Mouse (Mus musculus) lung, postnatal 25 days (tissue): ENCODE results near the gene Lats2.
"Not testable (repeated sequence)": the region's sequence is repeated elsewhere in the genome, so short reads cannot be mapped to it uniquely, and the experiment has no call there.

Source experiments
- DNase-seq: peaks from one replicate; pipeline ENCODE4 v3.0.0; 2022; ENCODE audit warnings: low spot score

Lats2 gene

GRCm38 (mm10) chr14:57694246-57694645 lies 63.9 kb downstream of the Lats2 start:
- no peak for DNase-seq

GRCm38 (mm10) chr14:57692517-57693130 lies 65.6 kb downstream of the Lats2 start:
- DNase-seq, result no peak

GRCm38 (mm10) chr14:57691316-57691715 lies 66.9 kb downstream of the Lats2 start:
- no peak for DNase-seq

GRCm38 (mm10) chr14:57690681-57691080 lies 67.5 kb downstream of the Lats2 start:
- DNase-seq, result no peak

GRCm38 (mm10) chr14:57688066-57688465 lies 70.1 kb downstream of the Lats2 start:
- DNase-seq, result not testable (repeated sequence)

- no peak for DNase-seq
These were observed 70.7 kb downstream of the Lats2 start for GRCm38 (mm10) chr14:57687441-57687840.

GRCm38 (mm10) chr14:57686647-57687046 lies 71.5 kb downstream of the Lats2 start:
- DNase-seq, result no peak

- DNase-seq, result peak; percentile 75
These were observed 73.6 kb downstream of the Lats2 start for GRCm38 (mm10) chr14:57684579-57684978.

- no peak for DNase-seq
These were observed 75.4 kb downstream of the Lats2 start for GRCm38 (mm10) chr14:57682751-57683150.

GRCm38 (mm10) chr14:57679958-57680535 lies 78.1 kb downstream of the Lats2 start:
- DNase-seq, result peak; percentile 87

- no peak for DNase-seq
These were observed 78.7 kb downstream of the Lats2 start for GRCm38 (mm10) chr14:57679523-57679922.

- DNase-seq, result no peak
These were observed 82.7 kb downstream of the Lats2 start for GRCm38 (mm10) chr14:57675481-57675880.

- DNase-seq, result no peak
These were observed 92.6 kb downstream of the Lats2 start for GRCm38 (mm10) chr14:57665628-57665950.

- DNase-seq, result peak; percentile 76
These were observed 93.2 kb downstream of the Lats2 start, which contains the start of gene Xpo4 for GRCm38 (mm10) chr14:57664822-57665627. Gene Xpo4, minus strand, starts transcription at chr14:57665430.

- DNase-seq, result no peak
These were observed 93.8 kb downstream of the Lats2 start for GRCm38 (mm10) chr14:57664311-57664821.

- no peak for DNase-seq
These were observed 94.6 kb downstream of the Lats2 start for GRCm38 (mm10) chr14:57663630-57664029.

- DNase-seq, result no peak
These were observed 99.9 kb downstream of the Lats2 start for GRCm38 (mm10) chr14:57658301-57658700.

GRCm38 (mm10) chr14:57657500-57657899 lies 100.7 kb downstream of the Lats2 start:
- no peak for DNase-seq

- DNase-seq, result not testable (repeated sequence)
These were observed 101.7 kb downstream of the Lats2 start for GRCm38 (mm10) chr14:57656519-57656918.

- peak; percentile 2 for DNase-seq
These were observed 108.7 kb downstream of the Lats2 start for GRCm38 (mm10) chr14:57649501-57649900.

GRCm38 (mm10) chr14:57646155-57646554 lies 112.0 kb downstream of the Lats2 start:
- no peak for DNase-seq
